Mouse (Mus musculus): Measurements from ENCODE around the gene Bicd1. TPM values are rescaled to one million over a fixed set of nuclear protein-coding genes. Genes with fewer than 3 reads are reported as not detected.
"Not testable (repeated sequence)": the region's sequence is repeated elsewhere in the genome, so short reads cannot be mapped to it uniquely, and the experiment has no call there.

Gene Bicd1
- polyA plus RNA-seq, 1 experiment from 2014 or later, result 42.0 TPM

DNA sequence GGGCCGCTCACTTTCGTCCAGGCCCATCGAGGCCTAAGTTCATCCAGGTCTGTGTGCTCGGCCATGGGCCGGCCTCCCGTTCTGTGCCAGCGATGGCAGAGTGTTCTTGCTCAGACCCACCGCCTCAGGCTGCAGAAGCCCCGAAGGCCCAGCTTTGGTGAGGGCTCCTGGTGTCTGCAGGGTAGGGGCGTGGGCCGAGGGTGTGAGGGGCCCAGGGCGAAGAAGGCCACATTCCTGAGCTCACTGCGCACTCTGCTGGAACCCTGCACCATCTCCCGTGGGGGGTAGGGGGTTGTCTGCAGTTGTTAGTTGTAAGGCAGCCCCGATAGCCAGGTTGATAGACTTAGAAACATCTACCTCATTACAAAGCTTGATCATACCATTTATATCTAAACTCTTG is 62.8 kb downstream of the Bicd1 start:
- no peaks in the 10 kb centered on the region for H3K4me1 ChIP-seq (ENCODE audit: control insufficient read depth, insufficient read depth, low read length)
- no peaks in the 10 kb centered on the region for H3K36me3 ChIP-seq (ENCODE audit: control insufficient read depth, insufficient read depth, low read length)
- DNase-seq, result no peak
- H3K9me3 ChIP-seq (ENCODE audit: control insufficient read depth, low read length), result no peaks in the 10 kb centered on the region
- H3K27ac ChIP-seq (replicated peaks; ENCODE audit: low read depth, low read length), result no peak overlapping the region
- no peak; the same call in 1 of the 2 replicates for ATAC-seq (ENCODE audit: low FRiP score, low TSS enrichment)
- no peak overlapping the region for H3K4me2 ChIP-seq (ENCODE audit: low read length)
- WGBS, result 85% methylated on average over 15 of the region's 15 CpGs
- no peak overlapping the region for H3K4me3 ChIP-seq (replicated peaks; ENCODE audit: low read depth, low read length)
- no peak overlapping the region for H3K9ac ChIP-seq (replicated peaks; ENCODE audit: low read length)
- H3K27me3 ChIP-seq (ENCODE audit: control insufficient read depth, insufficient read depth, low read length), result no peaks in the 10 kb centered on the region

DNA sequence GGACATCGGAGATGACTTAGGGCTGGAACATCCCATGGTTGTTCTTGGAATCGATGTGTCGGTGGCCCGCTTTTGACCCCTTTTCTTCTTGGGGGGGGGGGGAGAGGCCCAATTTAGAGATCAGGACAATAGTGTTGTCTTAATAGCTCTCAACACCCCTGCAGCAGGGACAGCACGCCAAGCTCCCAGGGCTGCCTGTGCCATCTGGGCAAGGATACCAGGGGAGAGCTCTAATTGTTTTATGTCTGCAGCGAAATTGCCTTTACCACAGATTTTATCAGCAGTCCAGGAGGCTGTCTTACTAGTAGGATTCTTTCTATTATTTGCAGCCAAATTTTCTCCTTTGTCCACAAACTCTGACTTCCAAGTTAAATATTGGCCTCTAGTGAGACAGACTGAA is 63.8 kb downstream of the Bicd1 start:
- not testable (repeated sequence) for H3K27me3 ChIP-seq (ENCODE audit: control insufficient read depth, insufficient read depth, low read length); H3K9ac ChIP-seq (replicated peaks; ENCODE audit: low read length); H3K4me2 ChIP-seq (ENCODE audit: low read length); H3K4me3 ChIP-seq (replicated peaks; ENCODE audit: low read depth, low read length); H3K36me3 ChIP-seq (ENCODE audit: control insufficient read depth, insufficient read depth, low read length); DNase-seq; H3K4me1 ChIP-seq (ENCODE audit: control insufficient read depth, insufficient read depth, low read length); H3K9me3 ChIP-seq (ENCODE audit: control insufficient read depth, low read length); ATAC-seq (ENCODE audit: low FRiP score, low TSS enrichment); H3K27ac ChIP-seq (replicated peaks; ENCODE audit: low read depth, low read length)
- WGBS, result 94% methylated on average over 6 of the region's 6 CpGs

DNA sequence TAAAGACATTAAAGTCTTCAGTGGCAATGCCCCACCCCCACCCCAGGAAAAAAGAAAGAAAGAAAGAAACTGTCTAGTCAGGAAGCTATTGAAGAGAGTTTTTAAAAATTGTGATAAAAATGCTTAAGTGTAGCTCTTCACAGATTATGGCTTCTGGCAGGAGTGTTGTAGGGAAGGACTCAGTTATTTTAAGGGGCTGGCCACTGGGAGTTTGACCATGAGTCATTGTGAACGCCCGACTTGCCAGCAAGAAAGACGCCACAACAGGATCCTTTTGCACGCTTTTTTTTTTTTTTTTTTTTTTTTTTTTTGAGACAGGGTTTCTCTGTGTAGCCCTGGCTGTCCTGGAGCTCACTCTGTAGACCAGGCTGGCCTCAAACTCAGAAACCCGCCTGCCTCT is 73.2 kb downstream of the Bicd1 start:
- not testable (repeated sequence) for H3K4me3 ChIP-seq (replicated peaks; ENCODE audit: low read depth, low read length); DNase-seq; H3K4me1 ChIP-seq (ENCODE audit: control insufficient read depth, insufficient read depth, low read length); H3K9me3 ChIP-seq (ENCODE audit: control insufficient read depth, low read length); H3K27ac ChIP-seq (replicated peaks; ENCODE audit: low read depth, low read length); H3K4me2 ChIP-seq (ENCODE audit: low read length); H3K9ac ChIP-seq (replicated peaks; ENCODE audit: low read length); H3K36me3 ChIP-seq (ENCODE audit: control insufficient read depth, insufficient read depth, low read length); ATAC-seq (ENCODE audit: low FRiP score, low TSS enrichment); H3K27me3 ChIP-seq (ENCODE audit: control insufficient read depth, insufficient read depth, low read length)
- WGBS, result 95% methylated on average over 5 of the region's 5 CpGs

DNA sequence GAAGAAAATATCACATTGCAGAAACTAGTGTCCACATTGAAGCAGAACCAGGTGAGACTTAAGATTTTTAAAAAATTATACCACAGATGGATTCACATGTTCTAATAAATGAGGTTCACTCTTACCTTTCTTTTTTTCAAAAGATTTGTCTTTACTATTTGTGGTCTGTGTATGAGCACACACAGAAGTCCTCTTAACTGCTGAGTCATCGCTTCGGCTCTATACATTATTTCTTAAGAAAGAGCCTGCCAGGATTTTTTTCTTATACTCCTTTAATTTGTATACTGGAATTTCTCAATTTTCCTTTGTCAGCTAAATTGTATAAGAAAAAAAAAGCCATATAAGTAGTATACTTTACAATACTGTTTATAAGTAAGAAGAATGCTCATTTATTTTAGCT is 86.0 kb downstream of the Bicd1 start:
- WGBS, result over 99% methylated on average over 2 of the region's 2 CpGs

DNA sequence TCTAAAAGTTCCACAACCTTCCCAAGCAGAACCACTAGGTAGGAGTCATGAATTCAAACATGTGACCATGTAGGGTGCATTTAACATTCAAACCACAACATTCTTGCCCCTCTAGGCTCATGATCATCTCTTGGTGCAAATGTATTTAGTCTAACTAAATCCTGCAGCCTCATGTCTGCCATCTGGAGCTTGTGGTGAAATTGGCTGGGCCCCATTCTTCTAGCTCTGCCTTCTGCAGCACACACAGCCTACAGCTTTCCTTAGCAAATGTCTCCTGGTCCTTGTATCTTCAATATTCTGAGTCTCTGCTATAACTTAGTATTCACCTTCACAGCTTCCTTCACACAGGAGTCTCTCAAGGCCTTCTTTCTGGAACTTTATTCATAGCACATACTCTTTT is 87.2 kb downstream of the Bicd1 start:
- no peak for ATAC-seq (ENCODE audit: low FRiP score, low TSS enrichment)

More for the DNA sequence above, 86.0 kb downstream of the Bicd1 start:
- Histone ChIP-seq H3K9ac (replicated peaks; ENCODE audit: low read length) (no peak overlapping the region), H3K4me3 (replicated peaks; ENCODE audit: low read depth, low read length) (no peak overlapping the region), H3K9me3 (ENCODE audit: control insufficient read depth, low read length) (no peaks in the 10 kb centered on the region), H3K27ac (replicated peaks; ENCODE audit: low read depth, low read length) (no peak overlapping the region), H3K4me1 (ENCODE audit: control insufficient read depth, insufficient read depth, low read length) (no peaks in the 10 kb centered on the region), H3K27me3 (ENCODE audit: control insufficient read depth, insufficient read depth, low read length) (no peaks in the 10 kb centered on the region), H3K4me2 (ENCODE audit: low read length) (no peak overlapping the region), H3K36me3 (ENCODE audit: control insufficient read depth, insufficient read depth, low read length) (peaks cover 8% of the 10 kb centered on the region)
- DNase-seq (no peak), ATAC-seq (ENCODE audit: low FRiP score, low TSS enrichment) (no peak)

DNA sequence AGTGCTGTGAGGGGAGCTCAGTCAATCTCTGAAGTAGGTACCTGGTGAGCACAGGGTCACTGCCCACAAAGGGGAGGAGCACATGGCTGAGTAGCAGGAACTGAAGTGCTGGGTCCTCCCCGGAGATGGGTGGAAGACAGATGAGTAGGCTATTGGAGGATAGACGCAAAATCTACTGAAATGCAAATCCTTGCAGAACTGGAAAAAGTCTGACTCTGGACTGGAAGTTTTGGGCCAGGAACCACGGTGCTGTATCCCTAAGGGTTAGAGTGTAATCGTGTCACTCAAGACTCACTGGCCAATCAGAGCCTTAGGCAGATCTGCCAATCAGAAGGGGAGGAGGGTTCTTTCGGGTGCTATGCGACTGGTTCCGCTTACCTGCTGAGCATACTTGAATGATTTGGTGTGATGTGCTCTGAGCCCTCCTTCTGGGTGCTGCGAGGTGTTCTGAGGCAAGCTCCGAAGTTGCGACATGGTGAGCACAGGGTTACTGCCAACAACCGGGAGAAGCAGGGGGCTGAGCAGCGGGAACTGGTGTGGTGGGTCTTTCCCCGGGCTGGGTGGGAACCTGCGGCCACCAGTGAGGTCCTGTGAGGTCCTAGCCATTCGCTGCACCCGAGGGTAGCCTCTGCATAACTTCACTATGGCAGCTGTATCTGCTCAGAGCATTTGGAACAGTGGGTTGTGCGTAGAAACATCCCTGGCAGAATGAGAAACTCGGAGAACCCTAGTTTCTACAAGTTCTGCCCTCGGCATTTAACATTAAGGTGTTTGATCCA is 157.2 kb downstream of the Bicd1 start:
- H3K27ac ChIP-seq (replicated peaks; ENCODE audit: low read depth, low read length), result no peak overlapping the region
- no peaks in the 10 kb centered on the region for H3K9me3 ChIP-seq (ENCODE audit: control insufficient read depth, low read length)
- no peaks in the 10 kb centered on the region for H3K36me3 ChIP-seq (ENCODE audit: control insufficient read depth, insufficient read depth, low read length)
- no peaks in the 10 kb centered on the region for H3K27me3 ChIP-seq (ENCODE audit: control insufficient read depth, insufficient read depth, low read length)
- H3K9ac ChIP-seq (replicated peaks; ENCODE audit: low read length), result peak overlapping the region; percentile 39
- no peaks in the 10 kb centered on the region; the same call in 1 of the 2 replicates for H3K4me1 ChIP-seq (ENCODE audit: control insufficient read depth, insufficient read depth, low read length)
- WGBS, result 3% methylated on average over 19 of the region's 19 CpGs
- peak overlapping the region; percentile 72 for H3K4me2 ChIP-seq (ENCODE audit: low read length)
- peak; percentile 98 for ATAC-seq (ENCODE audit: low FRiP score, low TSS enrichment)
- peak; percentile 85 for DNase-seq
- H3K4me3 ChIP-seq (replicated peaks; ENCODE audit: low read depth, low read length), result peak overlapping the region; percentile 45

More for the DNA sequence above, 87.2 kb downstream of the Bicd1 start:
- no peaks in the 10 kb centered on the region for H3K27me3 ChIP-seq (ENCODE audit: control insufficient read depth, insufficient read depth, low read length)
- peaks cover 8% of the 10 kb centered on the region for H3K36me3 ChIP-seq (ENCODE audit: control insufficient read depth, insufficient read depth, low read length)
- no peaks in the 10 kb centered on the region for H3K9me3 ChIP-seq (ENCODE audit: control insufficient read depth, low read length)
- no peak overlapping the region for H3K4me3 ChIP-seq (replicated peaks; ENCODE audit: low read depth, low read length)
- no peak overlapping the region for H3K27ac ChIP-seq (replicated peaks; ENCODE audit: low read depth, low read length)
- H3K9ac ChIP-seq (replicated peaks; ENCODE audit: low read length), result no peak overlapping the region
- no peak overlapping the region for H3K4me2 ChIP-seq (ENCODE audit: low read length)
- H3K4me1 ChIP-seq (ENCODE audit: control insufficient read depth, insufficient read depth, low read length), result no peaks in the 10 kb centered on the region
- DNase-seq, result no peak

DNA sequence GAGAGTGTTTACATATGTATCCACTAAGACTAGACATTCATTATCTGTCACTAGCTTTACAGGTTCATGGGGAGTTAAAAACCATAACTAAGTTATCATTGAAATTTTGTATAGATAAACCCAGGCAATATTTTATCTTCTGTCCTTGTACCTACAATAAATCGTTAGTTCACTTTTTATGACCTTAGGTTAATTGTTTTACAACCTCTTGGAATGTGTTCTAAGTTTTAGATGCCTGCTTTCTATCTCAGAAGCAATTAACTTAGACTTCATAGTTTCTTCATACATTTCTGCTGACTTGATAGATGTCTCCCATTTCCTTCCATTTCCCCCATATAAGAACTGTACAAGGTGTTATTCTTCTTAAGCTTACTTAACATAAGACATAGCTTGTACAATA is 158.5 kb downstream of the Bicd1 start:
- H3K4me2 ChIP-seq (ENCODE audit: low read length), result no peak overlapping the region
- ATAC-seq (ENCODE audit: low FRiP score, low TSS enrichment) (no peak), DNase-seq (no peak)
- no peaks in the 10 kb centered on the region for H3K27me3 ChIP-seq (ENCODE audit: control insufficient read depth, insufficient read depth, low read length)
- no peak overlapping the region for H3K4me3 ChIP-seq (replicated peaks; ENCODE audit: low read depth, low read length)
- 91% methylated on average over 1 of the region's 1 CpGs for WGBS
- H3K9ac ChIP-seq (replicated peaks; ENCODE audit: low read length), result no peak overlapping the region
- H3K36me3 ChIP-seq (ENCODE audit: control insufficient read depth, insufficient read depth, low read length), result no peaks in the 10 kb centered on the region
- H3K27ac ChIP-seq (replicated peaks; ENCODE audit: low read depth, low read length), result no peak overlapping the region
- H3K9me3 ChIP-seq (ENCODE audit: control insufficient read depth, low read length), result no peaks in the 10 kb centered on the region
- no peaks in the 10 kb centered on the region; the same call in 1 of the 2 replicates for H3K4me1 ChIP-seq (ENCODE audit: control insufficient read depth, insufficient read depth, low read length)

DNA sequence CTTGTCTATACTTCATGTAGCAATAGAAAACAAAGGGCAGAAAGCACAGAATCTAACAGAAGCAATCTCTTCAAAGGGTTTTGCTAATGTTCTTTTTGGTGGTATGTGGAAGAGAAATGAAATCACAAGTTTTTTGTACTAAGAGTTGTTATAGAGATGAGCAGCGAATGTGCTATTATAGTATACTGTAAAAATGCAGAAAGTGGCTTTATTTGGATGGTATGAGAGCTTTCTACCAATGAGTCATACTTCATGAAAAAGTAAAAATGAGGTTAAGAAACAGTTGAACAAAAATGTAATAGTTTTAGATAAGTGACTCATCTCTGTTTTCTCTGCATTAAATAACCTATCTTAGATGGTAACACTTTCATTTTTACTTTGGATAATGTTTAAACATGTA is 165.6 kb downstream of the Bicd1 start:
- no peaks in the 10 kb centered on the region for H3K27me3 ChIP-seq (ENCODE audit: control insufficient read depth, insufficient read depth, low read length)
- H3K4me3 ChIP-seq (replicated peaks; ENCODE audit: low read depth, low read length), result no peak overlapping the region
- DNase-seq (no peak), ATAC-seq (ENCODE audit: low FRiP score, low TSS enrichment) (no peak)
- H3K4me1 ChIP-seq (ENCODE audit: control insufficient read depth, insufficient read depth, low read length), result no peaks in the 10 kb centered on the region
- H3K27ac ChIP-seq (replicated peaks; ENCODE audit: low read depth, low read length), result no peak overlapping the region
- H3K36me3 ChIP-seq (ENCODE audit: control insufficient read depth, insufficient read depth, low read length), result no peaks in the 10 kb centered on the region
- no peaks in the 10 kb centered on the region for H3K9me3 ChIP-seq (ENCODE audit: control insufficient read depth, low read length)
- H3K9ac ChIP-seq (replicated peaks; ENCODE audit: low read length), result no peak overlapping the region
- H3K4me2 ChIP-seq (ENCODE audit: low read length), result no peak overlapping the region
- 89% methylated on average over 1 of the region's 1 CpGs for WGBS

DNA sequence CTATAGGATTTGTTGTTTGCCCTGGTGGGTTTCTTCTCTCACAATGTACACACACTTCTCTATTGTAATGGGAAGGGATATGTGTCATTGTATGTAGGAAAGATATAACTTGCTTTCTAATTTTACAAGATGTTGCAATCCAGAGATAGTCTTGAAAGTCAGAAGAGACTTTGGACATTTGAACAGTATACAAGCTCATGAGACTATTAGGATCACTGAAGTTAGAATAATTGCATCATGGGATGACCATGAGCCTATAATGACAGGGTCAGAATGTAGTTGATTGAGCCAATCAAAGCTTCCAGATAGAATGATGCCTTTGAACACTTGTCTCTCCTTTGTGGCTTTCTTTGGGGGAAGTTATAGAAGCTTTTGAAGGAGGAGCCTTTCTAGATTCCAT is 171.4 kb downstream of the Bicd1 start:
- Histone ChIP-seq H3K4me2 (ENCODE audit: low read length) (no peak overlapping the region), H3K36me3 (ENCODE audit: control insufficient read depth, insufficient read depth, low read length) (no peaks in the 10 kb centered on the region), H3K4me3 (replicated peaks; ENCODE audit: low read depth, low read length) (no peak overlapping the region), H3K27ac (replicated peaks; ENCODE audit: low read depth, low read length) (no peak overlapping the region), H3K9me3 (ENCODE audit: control insufficient read depth, low read length) (peaks cover 14% of the 10 kb centered on the region), H3K27me3 (ENCODE audit: control insufficient read depth, insufficient read depth, low read length) (no peaks in the 10 kb centered on the region), H3K9ac (replicated peaks; ENCODE audit: low read length) (no peak overlapping the region), H3K4me1 (ENCODE audit: control insufficient read depth, insufficient read depth, low read length) (no peaks in the 10 kb centered on the region)
- DNase-seq (no peak), ATAC-seq (ENCODE audit: low FRiP score, low TSS enrichment) (no peak)

All from midbrain, embryonic 14.5 days (tissue).